Mouse (Mus musculus) kidney, postnatal 0 days (tissue): ENCODE measurements around the gene Gphb5. TPM values are rescaled to one million over a fixed set of nuclear protein-coding genes. Genes with fewer than 3 reads are reported as not detected.
A peak's percentile ranks its signal among the peaks of the same experiment; 100 is the strongest.

Experiments
- ATAC-seq: fragments of 200-750 bp; cut with Nextera tagmentation; replicated peaks from 2 replicates; pipeline ENCODE4 v1.8.0; 2017; ENCODE audit warnings: low read depth, moderate number of reproducible peaks, moderate TSS enrichment, moderate library complexity; ENCODE audit not compliant: low FRiP score
- DNase-seq: peaks from one replicate; pipeline ENCODE4 v3.0.0-alpha.2; 2016; ENCODE audit warnings: low spot score
- H3K27ac ChIP-seq: fragments of 300-500 bp; sonication (generic); 2 replicates; pipeline ENCODE4 v1.5.1; 2014; ENCODE audit warnings: mild to moderate bottlenecking
- H3K27me3 ChIP-seq: fragments of 300-500 bp; sonication (generic); 2 replicates; pipeline ENCODE4 v1.6.1; 2014; ENCODE audit warnings: low read length, mixed read lengths; ENCODE audit not compliant: insufficient read depth
- H3K36me3 ChIP-seq: fragments of 300-500 bp; sonication (generic); 2 replicates; pipeline ENCODE4 v1.6.1; 2014; ENCODE audit warnings: low read length, mixed read lengths; ENCODE audit not compliant: insufficient read depth
- H3K4me1 ChIP-seq: fragments of 300-500 bp; sonication (generic); replicated peaks from 2 replicates; pipeline ENCODE4 v1.6.1; 2014; ENCODE audit warnings: antibody characterized with exemption, low read length, mixed read lengths; ENCODE audit not compliant: insufficient read depth
- H3K4me2 ChIP-seq: fragments of 300-500 bp; sonication (generic); 2 replicates; pipeline ENCODE4 v1.6.1; 2014; ENCODE audit warnings: mild to moderate bottlenecking, low read length, moderate library complexity, mixed read lengths
- H3K4me3 ChIP-seq: fragments of 300-500 bp; sonication (generic); replicated peaks from 2 replicates; pipeline ENCODE4 v1.5.1; 2014; ENCODE audit warnings: low read depth, low read length
- H3K9ac ChIP-seq: fragments of 300-500 bp; sonication (generic); 2 replicates; pipeline ENCODE4 v1.6.1; 2014; ENCODE audit warnings: low read depth, low read length
- H3K9me3 ChIP-seq: fragments of 300-500 bp; sonication (generic); replicated peaks from 2 replicates; pipeline ENCODE4 v1.6.1; 2016; ENCODE audit warnings: low read length, inconsistent platforms, mixed read lengths
- CTCF ChIP-seq: IDR thresholded peaks from 2 replicates; pipeline ENCODE4 v1.5.1; 2016; ENCODE audit warnings: antibody characterized with exemption, low read depth, mild to moderate bottlenecking, moderate library complexity
- WGBS: fragments of 180-500 bp; shearing (Covaris S2); extraction: QIAGEN DNeasy Blood & Tissue Kit; methylation state at CpG from one replicate; pipeline ENCODE4 v1.1.7; 2014; 5-methylcytosine and 5-hydroxymethylcytosine counted together
- polyA plus RNA-seq: library from polyadenylated mRNA; unstranded; fragments of >200 nt; fragmentation: Nextera tagmentation; extraction: Ambion mirVana; gene quantifications from 2 replicates; pipeline ENCODE4 v1.2.1, GENCODE M21; 2015

Gene Gphb5
- polyA plus RNA-seq, 1 experiment from 2014 or later = not detected

DNA sequence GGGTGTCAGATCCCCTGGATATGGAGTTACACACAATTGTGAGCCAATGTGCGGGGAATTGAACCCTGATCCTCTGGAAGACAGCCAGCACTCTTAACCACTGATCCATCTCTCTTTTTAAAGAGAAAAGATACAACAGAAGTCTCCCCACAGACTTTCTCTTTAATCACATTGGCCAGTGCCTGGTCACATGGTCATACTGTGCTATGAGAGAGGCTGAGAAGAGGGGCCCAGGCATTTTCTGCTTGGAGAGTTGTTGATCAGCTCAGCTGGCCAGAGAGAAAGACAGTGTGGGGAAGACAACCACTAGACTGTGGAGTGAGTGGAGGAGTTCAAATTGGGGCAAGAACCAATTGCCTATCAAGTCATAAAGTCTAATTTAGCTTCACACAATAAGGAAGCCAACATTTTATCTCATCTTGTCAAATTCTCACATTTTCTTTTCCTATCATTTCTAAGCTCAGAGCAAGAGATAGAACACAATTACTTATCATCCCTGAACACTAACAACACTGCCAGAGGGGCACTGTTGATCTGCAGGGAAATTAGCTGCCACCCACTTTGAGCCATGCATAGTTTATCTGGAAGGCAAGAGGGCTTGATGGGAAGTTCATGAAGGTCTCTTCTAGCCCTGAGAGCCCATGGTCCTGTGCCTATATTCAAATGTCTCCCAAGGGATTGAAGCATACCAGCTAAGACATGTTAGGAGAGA is 13.3 kb upstream of the Gphb5 start:
- ATAC-seq = no peak
- Histone ChIP-seq H3K27me3 (no peaks in the 10 kb centered on the region), H3K4me1 (no peaks in the 10 kb centered on the region), H3K27ac (no peak overlapping the region), H3K4me2 (no peak overlapping the region), H3K9ac (no peak overlapping the region), H3K36me3 (no peaks in the 10 kb centered on the region), H3K4me3 (no peak overlapping the region), H3K9me3 (no peaks in the 10 kb centered on the region)
- 85% methylated on average over 1 of the region's 1 CpGs for WGBS
- no peak for DNase-seq
- no peak for TF ChIP-seq CTCF

DNA sequence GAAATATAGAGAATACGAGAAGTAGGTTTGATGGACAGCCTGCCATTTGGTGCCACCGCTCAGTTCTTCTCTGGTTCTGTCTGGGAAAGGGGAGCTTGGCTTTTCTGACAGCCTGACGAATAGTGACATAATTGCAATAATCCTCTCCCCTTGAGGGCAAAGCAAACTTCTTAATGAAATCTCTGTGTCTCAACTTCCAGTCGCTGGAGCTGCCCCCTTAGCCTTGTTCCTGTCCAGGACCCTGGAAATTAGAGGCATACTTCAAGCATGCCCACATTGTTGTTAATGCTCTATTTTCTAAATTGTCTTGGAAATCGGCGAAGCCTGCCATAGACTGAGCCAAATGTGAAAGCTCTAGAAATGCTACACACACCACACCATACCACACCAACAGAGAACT is 12.1 kb upstream of the Gphb5 start:
- no peaks in the 10 kb centered on the region for H3K9me3 ChIP-seq
- no peaks in the 10 kb centered on the region for H3K4me1 ChIP-seq
- 83% methylated on average over 6 of the region's 6 CpGs for WGBS
- no peak overlapping the region for H3K4me3 ChIP-seq
- H3K27me3 ChIP-seq = no peaks in the 10 kb centered on the region
- no peak overlapping the region for H3K4me2 ChIP-seq
- H3K27ac ChIP-seq = no peak overlapping the region
- DNase-seq = no peak
- H3K36me3 ChIP-seq = no peaks in the 10 kb centered on the region
- no peak for ATAC-seq
- H3K9ac ChIP-seq = no peak overlapping the region
- TF ChIP-seq CTCF = no peak

GRCm38 (mm10) chr12:75425882-75426281 is 9.3 kb upstream of the Gphb5 start:
- Histone ChIP-seq H3K4me3 (no peak overlapping the region), H3K9ac (no peak overlapping the region), H3K36me3 (no peaks in the 10 kb centered on the region), H3K4me1 (no peaks in the 10 kb centered on the region), H3K27ac (no peak overlapping the region), H3K27me3 (no peaks in the 10 kb centered on the region), H3K9me3 (no peaks in the 10 kb centered on the region), H3K4me2 (no peak overlapping the region)
- TF ChIP-seq CTCF = no peak
- ATAC-seq (no peak; the same call in 1 of the 2 replicates), DNase-seq (peak; percentile 33)
- WGBS = 72% methylated on average over 7 of the region's 7 CpGs

DNA sequence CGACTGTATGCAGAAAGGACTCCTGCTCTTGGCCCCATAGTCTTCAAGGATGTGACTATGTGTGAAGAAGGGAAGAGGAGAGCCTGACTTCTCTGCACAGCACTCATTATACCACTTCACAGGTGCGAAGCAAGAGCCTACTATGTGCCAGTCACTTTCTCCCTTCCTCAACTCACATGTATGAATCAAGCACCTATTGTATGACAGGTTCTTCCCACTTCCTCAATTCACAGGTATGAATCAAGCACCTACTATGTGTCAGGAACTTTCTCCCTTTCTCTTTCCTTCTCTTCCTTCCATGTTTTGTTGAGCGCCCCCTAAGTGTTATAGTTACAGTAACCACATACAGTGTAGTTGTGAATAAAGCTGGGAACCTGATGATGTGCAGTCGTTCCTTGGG is 8.2 kb upstream of the Gphb5 start:
- H3K9ac ChIP-seq = no peak overlapping the region
- H3K4me2 ChIP-seq = no peak overlapping the region
- no peaks in the 10 kb centered on the region for H3K27me3 ChIP-seq
- no peaks in the 10 kb centered on the region for H3K9me3 ChIP-seq
- ATAC-seq (no peak), DNase-seq (no peak)
- H3K4me3 ChIP-seq = no peak overlapping the region
- WGBS = 88% methylated on average over 4 of the region's 4 CpGs
- H3K27ac ChIP-seq = no peak overlapping the region
- H3K4me1 ChIP-seq = no peaks in the 10 kb centered on the region
- no peaks in the 10 kb centered on the region for H3K36me3 ChIP-seq
- TF ChIP-seq CTCF = no peak

DNA sequence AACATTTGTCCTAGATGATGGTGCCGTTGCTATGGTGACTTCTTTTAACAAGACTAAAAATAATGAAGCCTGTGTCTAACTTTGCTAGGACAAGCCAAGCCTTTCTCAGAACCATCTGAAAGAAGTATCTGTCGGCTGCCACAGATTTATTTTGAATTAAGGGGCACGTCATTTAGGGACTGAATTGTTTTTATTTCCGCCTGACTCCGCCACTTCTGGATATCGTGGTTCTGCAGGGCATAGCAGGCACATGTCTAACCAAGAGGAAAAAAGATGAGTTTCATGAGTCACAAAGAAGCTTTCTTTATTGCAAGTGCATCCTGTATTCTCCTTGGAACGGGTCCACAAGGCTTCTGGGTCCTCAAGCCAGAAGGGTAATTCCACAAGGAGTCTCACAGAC is 7.8 kb upstream of the Gphb5 start:
- H3K9me3 ChIP-seq = no peaks in the 10 kb centered on the region
- H3K9ac ChIP-seq = no peak overlapping the region
- H3K4me1 ChIP-seq = no peaks in the 10 kb centered on the region
- H3K27me3 ChIP-seq = no peaks in the 10 kb centered on the region
- no peak for TF ChIP-seq CTCF
- H3K4me2 ChIP-seq = no peak overlapping the region
- WGBS = 75% methylated on average over 7 of the region's 7 CpGs
- no peaks in the 10 kb centered on the region for H3K36me3 ChIP-seq
- no peak overlapping the region for H3K27ac ChIP-seq
- DNase-seq = no peak
- H3K4me3 ChIP-seq = no peak overlapping the region
- ATAC-seq = no peak

DNA sequence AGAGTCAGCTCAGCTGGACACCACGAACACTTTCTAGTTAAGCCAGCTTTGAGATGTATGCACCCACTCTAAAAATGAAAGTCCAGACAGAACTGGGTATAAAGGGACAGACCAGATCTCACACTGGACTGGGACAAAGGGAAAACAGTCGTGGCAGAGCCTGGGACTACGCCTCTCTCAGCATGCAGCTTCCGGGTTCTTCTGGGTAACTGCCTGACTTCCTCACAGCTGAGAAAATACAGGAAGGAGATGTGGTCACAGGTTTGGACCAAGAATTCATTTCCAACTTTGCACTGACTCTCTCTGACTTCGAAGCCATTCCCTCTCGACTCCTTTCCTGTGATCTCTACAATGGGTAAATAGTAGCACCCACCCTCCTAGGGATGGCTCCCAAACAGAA is 1.6 kb downstream of the Gphb5 start:
- Histone ChIP-seq H3K27ac (no peak overlapping the region), H3K4me2 (no peak overlapping the region), H3K4me3 (no peak overlapping the region), H3K36me3 (no peaks in the 10 kb centered on the region), H3K4me1 (no peaks in the 10 kb centered on the region), H3K9me3 (no peaks in the 10 kb centered on the region), H3K27me3 (no peaks in the 10 kb centered on the region), H3K9ac (no peak overlapping the region)
- DNase-seq (no peak), ATAC-seq (no peak)
- no peak for TF ChIP-seq CTCF
- WGBS = 67% methylated on average over 6 of the region's 6 CpGs

GRCm38 (mm10) chr12:75412964-75413363 is 3.6 kb downstream of the Gphb5 start:
- no peak for TF ChIP-seq CTCF
- Histone ChIP-seq H3K4me3 (no peak overlapping the region), H3K4me2 (no peak overlapping the region), H3K27ac (no peak overlapping the region), H3K27me3 (no peaks in the 10 kb centered on the region), H3K4me1 (no peaks in the 10 kb centered on the region), H3K9me3 (no peaks in the 10 kb centered on the region), H3K36me3 (no peaks in the 10 kb centered on the region), H3K9ac (no peak overlapping the region)
- DNase-seq = peak; percentile 14
- no peak for ATAC-seq
- WGBS = 69% methylated on average over 9 of the region's 9 CpGs
